Mouse (Mus musculus) gastrocnemius, adult 2 months (tissue): ENCODE results near the gene Ndst2. TPM values are rescaled to one million over a fixed set of nuclear protein-coding genes. Genes with fewer than 3 reads are reported as not detected.
A peak's percentile ranks its signal among the peaks of the same experiment; 100 is the strongest.
"Not testable (repeated sequence)": the region's sequence is repeated elsewhere in the genome, so short reads cannot be mapped to it uniquely, and the experiment has no call there.

ENCODE experiments used
- DNase-seq: peaks from one replicate; pipeline ENCODE4 v3.0.0; 2022
- H3K27ac ChIP-seq: fragments of 200-600 bp; 2 replicates; pipeline ENCODE4 v1.8.1; 2022; ENCODE audit warnings: mild to moderate bottlenecking
- H3K4me3 ChIP-seq: fragments of 200-600 bp; 2 replicates; pipeline ENCODE4 v1.8.1; 2022; ENCODE audit warnings: mild to moderate bottlenecking, moderate library complexity
- CTCF ChIP-seq: fragments of 200-600 bp; IDR thresholded peaks from 2 replicates; pipeline ENCODE4 v1.8.1; 2022; ENCODE audit warnings: antibody characterized with exemption, mild to moderate bottlenecking, moderate library complexity
- intact Hi-C: fragments of 180-260 bp; cut with DNase I; formaldehyde crosslinking; loops from one replicate; pipeline ENCODE4 v1.15.1; 2025
- total RNA-seq, 2 experiments: library from RNA; stranded (reverse); gene quantifications; 2 replicates each; pipeline ENCODE4 v1.2.3; 2021

The Ndst2 gene
- total RNA-seq, 2 experiments from 2014 or later: 6.2 to 7.1 TPM

GRCm38 (mm10) chr14:20707201-20708190 is 26.9 kb downstream of the Ndst2 start, which contains the start of gene Zswim8:
TSS of gene Zswim8 (plus strand) at chr14:20707552.
- TF ChIP-seq CTCF: peak; percentile 18; the same call in 1 of the 2 replicates
- Histone ChIP-seq H3K4me3 (peak within 1 kb of the TSS; percentile 90), H3K27ac (peak within 1 kb of the TSS; percentile 94)
- DNase-seq: peak; percentile 94
- intact Hi-C loops: no loop called here

GRCm38 (mm10) chr14:20703461-20703860 is 30.9 kb downstream of the Ndst2 start:
- Histone ChIP-seq H3K27ac (peak overlapping the region; percentile 97), H3K4me3 (peak overlapping the region; percentile 84)
- intact Hi-C loops, DNase-seq: not testable (repeated sequence)

GRCm38 (mm10) chr14:20702741-20703381 is 31.5 kb downstream of the Ndst2 start, which contains the start of gene Chchd1:
TSS of gene Chchd1 (plus strand) at chr14:20703006.
- TF ChIP-seq CTCF: no peak
- intact Hi-C loops: no loop called here

GRCm38 (mm10) chr14:20702096-20702740 is 32.1 kb downstream of the Ndst2 start:
- DNase-seq: no peak
- intact Hi-C loops: no loop called here
- TF ChIP-seq CTCF: no peak
- Histone ChIP-seq H3K27ac (peak overlapping the region; percentile 97), H3K4me3 (peak overlapping the region; percentile 84)

More at GRCm38 (mm10) chr14:20702741-20703381, 31.5 kb downstream of the Ndst2 start, which contains the start of gene Chchd1:
- Histone ChIP-seq H3K4me3 (peak within 1 kb of the TSS; percentile 84), H3K27ac (peak within 1 kb of the TSS; percentile 97)
- peak; percentile 95 for DNase-seq

GRCm38 (mm10) chr14:20701554-20701953 is 32.8 kb downstream of the Ndst2 start:
- H3K4me3 ChIP-seq: peak overlapping the region; percentile 84
- H3K27ac ChIP-seq: peak overlapping the region; percentile 97
- intact Hi-C loops: no loop called here
- no peak for DNase-seq
- TF ChIP-seq CTCF: no peak

- peak overlapping the region; percentile 97; the same call in 1 of the 2 replicates for H3K27ac ChIP-seq
- intact Hi-C loops: no loop called here
- peak overlapping the region; percentile 84 for H3K4me3 ChIP-seq
- TF ChIP-seq CTCF: no peak
- DNase-seq: no peak
Measured at GRCm38 (mm10) chr14:20700362-20700761, 34.0 kb downstream of the Ndst2 start.

- Histone ChIP-seq H3K4me3 (no peak overlapping the region), H3K27ac (peak overlapping the region; percentile 95; the same call in 1 of the 2 replicates)
- TF ChIP-seq CTCF: no peak
- no peak for DNase-seq
- intact Hi-C loops: no loop called here
Measured at GRCm38 (mm10) chr14:20698515-20698914, 35.8 kb downstream of the Ndst2 start.

GRCm38 (mm10) chr14:20696986-20697385 is 37.4 kb downstream of the Ndst2 start:
- peak overlapping the region; percentile 89 for H3K4me3 ChIP-seq
- intact Hi-C loops: loop anchor here (2.0 kb wide), 1 partner anchor 22 kb away; the partner anchor contains the start of gene Sec24c
- no peak for DNase-seq
- peak overlapping the region; percentile 95 for H3K27ac ChIP-seq
- TF ChIP-seq CTCF: peak; percentile 64

GRCm38 (mm10) chr14:20695761-20696520 is 38.4 kb downstream of the Ndst2 start:
- H3K4me3 ChIP-seq: peak overlapping the region; percentile 89
- DNase-seq: no peak
- no peak for TF ChIP-seq CTCF
- intact Hi-C loops: loop anchor here (2.0 kb wide), 1 partner anchor 21 kb away; the partner anchor contains the start of gene Sec24c
- H3K27ac ChIP-seq: peak overlapping the region; percentile 95

GRCm38 (mm10) chr14:20694884-20695760 is 39.2 kb downstream of the Ndst2 start, which contains the start of gene Fut11:
TSS of gene Fut11 (plus strand) at chr14:20694968.
- peak within 1 kb of the TSS; percentile 89 for H3K4me3 ChIP-seq
- H3K27ac ChIP-seq: peak within 1 kb of the TSS; percentile 95
- intact Hi-C loops: no loop called here
- DNase-seq: peak; percentile 91
- TF ChIP-seq CTCF: no peak
